ENCODE assay signal across 15 mouse cellular contexts in the genomic region with DNA sequence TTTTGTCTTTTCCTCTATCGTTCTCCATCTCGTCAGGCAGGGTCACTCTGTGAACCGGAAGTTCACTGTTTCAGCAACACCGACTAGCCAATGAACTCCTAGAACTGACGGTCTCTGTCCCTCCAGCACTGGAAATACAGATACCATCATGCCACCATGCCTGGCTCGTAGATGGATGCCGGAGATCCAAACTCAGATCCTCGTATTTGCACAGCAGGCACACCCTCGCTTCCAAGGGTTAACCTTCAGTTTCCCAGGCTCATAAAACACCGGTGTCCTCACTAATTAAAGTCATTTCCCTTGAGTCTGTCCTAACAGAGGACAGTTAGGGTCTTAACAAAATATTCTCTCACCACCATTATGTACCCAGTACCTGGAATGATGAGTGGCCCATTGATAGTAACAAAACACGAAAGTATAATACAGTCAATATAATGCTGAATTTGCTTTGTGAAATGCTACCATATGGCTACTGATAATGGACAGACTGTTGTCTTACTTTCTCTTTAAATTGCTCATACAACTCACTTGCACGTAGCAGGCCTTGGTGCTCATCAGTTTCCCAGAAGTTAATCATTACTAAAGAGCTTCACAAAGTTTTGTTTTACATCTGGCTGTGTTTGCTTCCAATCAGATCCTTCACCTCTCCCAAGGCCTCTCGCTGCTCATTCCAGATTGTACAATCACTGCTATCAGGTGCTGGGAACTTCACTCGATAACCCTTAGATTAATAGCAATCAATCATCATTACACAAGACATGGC. TPM values are rescaled to one million over a fixed set of nuclear protein-coding genes. Genes with fewer than 3 reads are reported as not detected.
"Had no signal": no experiment of that assay in that cellular context is flagged by ENCODE, and none has a peak within 500 bp of the region (broad histone marks: within the 10 kb centered on the region; RNA-seq: fewer than 3 reads in every experiment).

No protein-coding gene starts in this region.

- H3K36me3 ChIP-seq: limb, embryonic 10.5 days; midbrain, embryonic 13.5 days; neural tube, embryonic 15.5 days had no signal

- H3K9ac ChIP-seq: lung, embryonic 14.5 days; midbrain, embryonic 13.5 days; neural tube, embryonic 15.5 days had no signal

- ATAC-seq: hindbrain, embryonic 16.5 days; inflammation-experienced regulatory T-cells, adult 6 months had no signal

- H3K4me1 ChIP-seq: midbrain, embryonic 13.5 days; neural tube, embryonic 15.5 days had no signal

- H3K4me2 ChIP-seq: lung, embryonic 14.5 days; midbrain, embryonic 13.5 days; neural tube, embryonic 15.5 days had no signal

- H3K27me3 ChIP-seq: megakaryocyte, embryonic 14.5 days; midbrain, embryonic 13.5 days; neural tube, embryonic 15.5 days had no signal

- H3K4me3 ChIP-seq: left cerebral cortex, adult 2 months; limb, embryonic 10.5 days; megakaryocyte, embryonic 14.5 days; midbrain, embryonic 13.5 days; neural tube, embryonic 15.5 days had no signal

- DNase-seq: kidney, adult 8-10 months; kidney, postnatal 25 days; lung, embryonic 14.5 days; lung, postnatal 10 days; right cerebral cortex, adult 18-20 months; thymus, postnatal 36 days had no signal

- H3K27ac ChIP-seq: left cerebral cortex, adult 2 months; limb, embryonic 10.5 days; macrophage; midbrain, embryonic 13.5 days; neural tube, embryonic 15.5 days; stomach, postnatal 0 days had no signal

RNA-seq across cellular contexts. Expression of gene Ccn6, which starts 52.7 kb away (rescaled TPM):
- polyA plus RNA-seq: macrophage had no signal
